ENCODE assay signal across 9 mouse cellular contexts in genomic region chr11:117309918-117310287, GRCm38 (mm10).
DNase-seq lines count a peak whose midpoint lies in the region; ATAC-seq lines count a peak whose summit lies in the region.
"Had no signal": no experiment of that assay in that cellular context is flagged by ENCODE, and none has a peak within 500 bp of the region (broad histone marks: within the 10 kb centered on the region; RNA-seq: fewer than 3 reads in every experiment).

No protein-coding gene starts in this region.

- H3K9ac ChIP-seq in forebrain, embryonic 11.5 days (ENCODE audit: low read length): no peak overlapping the region
- H3K9ac ChIP-seq in heart, embryonic 16.5 days (ENCODE audit: low read length): no peak overlapping the region

- DNase-seq in forebrain, embryonic 10.5 days (ENCODE audit: extremely low spot score, low spot score): no peak
- DNase-seq in forebrain, embryonic 11.5 days (ENCODE audit: low spot score): no peak
- DNase-seq in testis, postnatal 10 days (ENCODE audit: low spot score): peak; percentile 71
- DNase-seq in testis, postnatal 14 days (ENCODE audit: low spot score): no peak
- no peak for DNase-seq in cerebellum, adult 11-12 months
- DNase-seq in left cerebral cortex, postnatal 25 days (ENCODE audit: low spot score in 2 of 2): no peak
- no peak for DNase-seq in lung, postnatal 36 days

- no peaks in the 10 kb centered on the region for H3K9me3 ChIP-seq in forebrain, embryonic 10.5 days
- no peaks in the 10 kb centered on the region for H3K9me3 ChIP-seq in forebrain, embryonic 11.5 days (ENCODE audit: control insufficient read depth, low read length)
- no peaks in the 10 kb centered on the region for H3K9me3 ChIP-seq in heart, embryonic 16.5 days (replicated peaks; ENCODE audit: control insufficient read depth, low read length)

- peaks cover 23% of the 10 kb centered on the region for H3K36me3 ChIP-seq in forebrain, embryonic 10.5 days (replicated peaks)
- no peaks in the 10 kb centered on the region for H3K36me3 ChIP-seq in forebrain, embryonic 11.5 days (ENCODE audit: control insufficient read depth, insufficient read depth, low read length)
- no peaks in the 10 kb centered on the region for H3K36me3 ChIP-seq in heart, embryonic 16.5 days (ENCODE audit: control insufficient read depth, insufficient read depth)

- WGBS in forebrain, embryonic 10.5 days: 79% methylated on average over 3 of the region's 3 CpGs
- WGBS in forebrain, embryonic 11.5 days: 83% methylated on average over 3 of the region's 3 CpGs
- 70% methylated on average over 3 of the region's 3 CpGs for WGBS in heart, embryonic 16.5 days

- peak overlapping the region; percentile 74 for H3K27ac ChIP-seq in forebrain, embryonic 10.5 days
- H3K27ac ChIP-seq in forebrain, embryonic 11.5 days (ENCODE audit: low read depth, low read length): no peak overlapping the region
- peak overlapping the region; percentile 29; the same call in 1 of the 2 replicates for H3K27ac ChIP-seq in heart, embryonic 16.5 days (ENCODE audit: low read length)
- H3K27ac ChIP-seq: hindbrain, postnatal 0 days had no signal

- H3K4me2 ChIP-seq in forebrain, embryonic 11.5 days (ENCODE audit: low read depth, low read length, severe bottlenecking): no peak overlapping the region
- no peak overlapping the region for H3K4me2 ChIP-seq in heart, embryonic 16.5 days (ENCODE audit: low read depth, low read length)

- H3K4me3 ChIP-seq in forebrain, embryonic 10.5 days: no peak overlapping the region
- H3K4me3 ChIP-seq in forebrain, embryonic 11.5 days (ENCODE audit: low read depth, low read length): no peak overlapping the region
- H3K4me3 ChIP-seq in heart, embryonic 16.5 days (ENCODE audit: low read length): no peak overlapping the region

- peaks cover 93% of the 10 kb centered on the region for H3K4me1 ChIP-seq in forebrain, embryonic 10.5 days
- peaks cover 19% of the 10 kb centered on the region for H3K4me1 ChIP-seq in forebrain, embryonic 11.5 days (replicated peaks; ENCODE audit: control insufficient read depth, insufficient read depth, low read length)
- H3K4me1 ChIP-seq in heart, embryonic 16.5 days (ENCODE audit: control insufficient read depth, insufficient read depth, low read length): peaks cover 86% of the 10 kb centered on the region

- H3K27me3 ChIP-seq in forebrain, embryonic 10.5 days (ENCODE audit: poor library complexity, severe bottlenecking): no peaks in the 10 kb centered on the region
- H3K27me3 ChIP-seq in forebrain, embryonic 11.5 days (ENCODE audit: control insufficient read depth, insufficient read depth, low read length): no peaks in the 10 kb centered on the region
- H3K27me3 ChIP-seq in heart, embryonic 16.5 days (ENCODE audit: control insufficient read depth, insufficient read depth, low read length): no peaks in the 10 kb centered on the region

- intact Hi-C loops in left cerebral cortex, postnatal 25 days (cut with DNase I): loop anchor here (5.0 kb wide), 1 partner anchor 73 kb away; no protein-coding TSS in a partner anchor

- ATAC-seq in forebrain, embryonic 11.5 days (replicated peaks; ENCODE audit: low FRiP score): no peak
- no peak for ATAC-seq in heart, embryonic 16.5 days (replicated peaks; ENCODE audit: extremely low read depth, insufficient read depth, low FRiP score)
- ATAC-seq: hindbrain, postnatal 0 days had no signal
